Mouse (Mus musculus) cerebellum, adult 9-10 months (tissue): ENCODE data around the gene Reln.
A peak's percentile ranks its signal among the peaks of the same experiment; 100 is the strongest.

ENCODE experiments used
- DNase-seq: peaks from one replicate; pipeline ENCODE4 v3.0.0; 2022

The Reln gene

GRCm38 (mm10) chr5:22344556-22344975 is at the start of gene Reln:
Gene Reln, minus strand, starts transcription at chr5:22344702.
- DNase-seq: peak; percentile 67

- no peak for DNase-seq
Observed at GRCm38 (mm10) chr5:22388502-22388901, 44.0 kb upstream of the Reln start.

- no peak for DNase-seq
Observed at GRCm38 (mm10) chr5:22360510-22360909, 16.0 kb upstream of the Reln start.

GRCm38 (mm10) chr5:22348412-22348811 is 3.9 kb upstream of the Reln start:
- DNase-seq: no peak

- DNase-seq: peak; percentile 15
Observed at GRCm38 (mm10) chr5:22347732-22348131, 3.2 kb upstream of the Reln start.

- DNase-seq: peak; percentile 68
Observed at GRCm38 (mm10) chr5:22345894-22346635, 1.6 kb upstream of the Reln start.

GRCm38 (mm10) chr5:22344976-22345651 is 612 bp upstream of the Reln start:
- peak; percentile 75 for DNase-seq

GRCm38 (mm10) chr5:22343843-22344555 is 503 bp downstream of the Reln start:
- peak; percentile 69 for DNase-seq

GRCm38 (mm10) chr5:22343536-22343842 is 1.0 kb downstream of the Reln start:
- no peak for DNase-seq

- DNase-seq: no peak
Observed at GRCm38 (mm10) chr5:22342461-22342860, 2.0 kb downstream of the Reln start.

GRCm38 (mm10) chr5:22340991-22341390 is 3.5 kb downstream of the Reln start:
- no peak for DNase-seq

- DNase-seq: no peak
Observed at GRCm38 (mm10) chr5:22335408-22335807, 9.1 kb downstream of the Reln start.

- DNase-seq: peak; percentile 68
Observed at GRCm38 (mm10) chr5:22330802-22331201, 13.7 kb downstream of the Reln start.

GRCm38 (mm10) chr5:22328431-22329359 is 15.8 kb downstream of the Reln start:
- DNase-seq: no peak

GRCm38 (mm10) chr5:22327170-22327569 is 17.3 kb downstream of the Reln start:
- DNase-seq: no peak

GRCm38 (mm10) chr5:22323801-22324200 is 20.7 kb downstream of the Reln start:
- DNase-seq: peak; percentile 67

GRCm38 (mm10) chr5:22317807-22318206 is 26.7 kb downstream of the Reln start:
- no peak for DNase-seq

- no peak for DNase-seq
Observed at GRCm38 (mm10) chr5:22316471-22316870, 28.0 kb downstream of the Reln start.

- DNase-seq: peak; percentile 56
Observed at GRCm38 (mm10) chr5:22315990-22316389, 28.5 kb downstream of the Reln start.

- DNase-seq: no peak
Observed at GRCm38 (mm10) chr5:22312995-22313394, 31.5 kb downstream of the Reln start.

GRCm38 (mm10) chr5:22311046-22311445 is 33.5 kb downstream of the Reln start:
- DNase-seq: peak; percentile 82

GRCm38 (mm10) chr5:22309001-22309400 is 35.5 kb downstream of the Reln start:
- DNase-seq: no peak

- no peak for DNase-seq
Observed at GRCm38 (mm10) chr5:22307853-22308252, 36.6 kb downstream of the Reln start.
